In genomic region chr2:103324320-103324719, GRCm38 (mm10) we compare ENCODE assay signal across 24 mouse cellular contexts. TPM values are rescaled to one million over a fixed set of nuclear protein-coding genes. Genes with fewer than 3 reads are reported as not detected.
DNase-seq lines count a peak whose midpoint lies in the region; ATAC-seq and TF ChIP-seq lines count a peak whose summit lies in the region.
"Had no signal": no experiment of that assay in that cellular context is flagged by ENCODE, and none has a peak within 500 bp of the region (broad histone marks: within the 10 kb centered on the region; RNA-seq: fewer than 3 reads in every experiment).

No protein-coding gene starts in this region.

- TF ChIP-seq RAD21 in MEL (IDR thresholded peaks at IDR 0.05; ENCODE audit: low read depth, low read length): no peak

- H3K27ac ChIP-seq in kidney, embryonic 15.5 days: 0 out of 2 replicates have a peak overlapping the region, but pooled peaks have one; percentile 25
- no peak overlapping the region for H3K27ac ChIP-seq in MEL (ENCODE audit: control insufficient read depth, low read depth, low read length)
- H3K27ac ChIP-seq in liver, embryonic 15.5 days (replicated peaks): no peak overlapping the region
- H3K27ac ChIP-seq in stomach, embryonic 15.5 days: peak overlapping the region; percentile 86
- H3K27ac ChIP-seq in hindbrain, embryonic 11.5 days (ENCODE audit: low read depth, low read length): no peak overlapping the region
- H3K27ac ChIP-seq: embryonic facial prominence, embryonic 12.5 days; hindbrain, embryonic 13.5 days; kidney, postnatal 0 days; limb, embryonic 12.5 days; neural tube, embryonic 15.5 days had no signal

- H3K4me1 ChIP-seq in kidney, embryonic 15.5 days: peaks cover 15% of the 10 kb centered on the region
- peaks cover 25 to 35% of the 10 kb centered on the region in 2 experiments for H3K4me1 ChIP-seq in MEL (ENCODE audit: control insufficient read depth in 1 of 2, insufficient read depth in 2 of 2, low read length in 2 of 2)
- H3K4me1 ChIP-seq in liver, embryonic 15.5 days (replicated peaks): peaks cover 61% of the 10 kb centered on the region
- peaks cover 14% of the 10 kb centered on the region for H3K4me1 ChIP-seq in stomach, embryonic 15.5 days
- no peaks in the 10 kb centered on the region for H3K4me1 ChIP-seq in hindbrain, embryonic 11.5 days (replicated peaks; ENCODE audit: control insufficient read depth, insufficient read depth, low read length)
- H3K4me1 ChIP-seq: embryonic facial prominence, embryonic 12.5 days; hindbrain, embryonic 13.5 days; limb, embryonic 12.5 days; neural tube, embryonic 15.5 days had no signal

- no peak for DNase-seq in kidney, adult 8-10 months
- no peak for DNase-seq in MEL (ENCODE audit: low read depth, low spot score)
- DNase-seq in adrenal gland, adult (ENCODE audit: inconsistent age in 2 of 2, low spot score in 1 of 2): no peak
- DNase-seq in hindbrain, embryonic 11.5 days (ENCODE audit: low spot score): no peak
- DNase-seq: adrenal gland, adult 2 months; cerebellum, adult 9-10 months; right cerebral cortex, postnatal 14 days; thymus, postnatal 25 days had no signal

- H3K9me3 ChIP-seq in kidney, embryonic 15.5 days (replicated peaks): no peaks in the 10 kb centered on the region
- no peaks in the 10 kb centered on the region for H3K9me3 ChIP-seq in MEL (replicated peaks; ENCODE audit: insufficient read depth, low read length)
- no peaks in the 10 kb centered on the region for H3K9me3 ChIP-seq in liver, embryonic 15.5 days (replicated peaks)
- no peaks in the 10 kb centered on the region for H3K9me3 ChIP-seq in stomach, embryonic 15.5 days
- no peaks in the 10 kb centered on the region for H3K9me3 ChIP-seq in hindbrain, embryonic 11.5 days (ENCODE audit: control insufficient read depth, low read length)
- H3K9me3 ChIP-seq: embryonic facial prominence, embryonic 12.5 days; heart, embryonic 12.5 days; hindbrain, embryonic 13.5 days; limb, embryonic 12.5 days; neural tube, embryonic 15.5 days had no signal

- TF ChIP-seq CTCF in MEL (IDR thresholded peaks at IDR 0.05 in 2 of 3, conservative IDR thresholded peaks at IDR 0.05 in 1 of 3; ENCODE audit: control insufficient read depth in 1 of 3, insufficient read depth in 1 of 3, low read depth in 2 of 3, low read length in 3 of 3, poor library complexity in 1 of 3, severe bottlenecking in 1 of 3): no peak

- H3K9ac ChIP-seq in kidney, embryonic 15.5 days: no peak overlapping the region
- H3K9ac ChIP-seq in MEL (ENCODE audit: control insufficient read depth, low read depth, low read length, poor library complexity, severe bottlenecking): no peak overlapping the region
- H3K9ac ChIP-seq in liver, embryonic 15.5 days: no peak overlapping the region
- H3K9ac ChIP-seq in stomach, embryonic 15.5 days: no peak overlapping the region
- no peak overlapping the region for H3K9ac ChIP-seq in hindbrain, embryonic 11.5 days (ENCODE audit: low read depth, low read length)
- H3K9ac ChIP-seq: embryonic facial prominence, embryonic 12.5 days; heart, embryonic 12.5 days; hindbrain, embryonic 13.5 days; limb, embryonic 12.5 days; neural tube, embryonic 15.5 days had no signal

- no peaks in the 10 kb centered on the region for H3K36me3 ChIP-seq in kidney, embryonic 15.5 days
- H3K36me3 ChIP-seq in MEL (ENCODE audit: control insufficient read depth in 1 of 2, insufficient read depth in 2 of 2, low read length in 2 of 2): peaks cover 0 to 26% of the 10 kb centered on the region in 2 experiments; a peak in 2 of 4 replicates
- H3K36me3 ChIP-seq in liver, embryonic 15.5 days (replicated peaks): no peaks in the 10 kb centered on the region
- H3K36me3 ChIP-seq in stomach, embryonic 15.5 days: no peaks in the 10 kb centered on the region
- no peaks in the 10 kb centered on the region for H3K36me3 ChIP-seq in hindbrain, embryonic 11.5 days (ENCODE audit: control insufficient read depth, insufficient read depth, low read length)
- H3K36me3 ChIP-seq: embryonic facial prominence, embryonic 12.5 days; heart, embryonic 12.5 days; hindbrain, embryonic 13.5 days; limb, embryonic 12.5 days; neural tube, embryonic 15.5 days had no signal

- 70% methylated on average over 2 of the region's 2 CpGs for WGBS in kidney, embryonic 15.5 days
- 37% methylated on average over 2 of the region's 2 CpGs for WGBS in liver, embryonic 15.5 days (ENCODE audit: insufficient replicate concordance)
- WGBS in stomach, embryonic 15.5 days: 64% methylated on average over 2 of the region's 2 CpGs
- 68% methylated on average over 2 of the region's 2 CpGs for WGBS in hindbrain, embryonic 11.5 days

- peak; percentile 38 to 65; a peak in 3 of 4 replicates for TF ChIP-seq EP300 in MEL (IDR thresholded peaks at IDR 0.05; ENCODE audit: low read depth in 1 of 2, low read length in 2 of 2)

- no peak overlapping the region for H3K4me3 ChIP-seq in kidney, embryonic 15.5 days (replicated peaks)
- no peak overlapping the region for H3K4me3 ChIP-seq in MEL (ENCODE audit: control insufficient read depth in 1 of 2, insufficient read depth in 1 of 2, low read depth in 2 of 2, low read length in 2 of 2)
- no peak overlapping the region for H3K4me3 ChIP-seq in liver, embryonic 15.5 days (replicated peaks)
- no peak overlapping the region for H3K4me3 ChIP-seq in stomach, embryonic 15.5 days (replicated peaks)
- H3K4me3 ChIP-seq in hindbrain, embryonic 11.5 days (ENCODE audit: low read depth, low read length): no peak overlapping the region
- H3K4me3 ChIP-seq: embryonic facial prominence, embryonic 12.5 days; heart, embryonic 12.5 days; hindbrain, embryonic 13.5 days; limb, embryonic 12.5 days; neural tube, embryonic 15.5 days had no signal

- ATAC-seq in kidney, embryonic 15.5 days (replicated peaks; ENCODE audit: low FRiP score): 0 out of 2 replicates have a peak, but pooled peaks have one; percentile 18
- ATAC-seq in liver, embryonic 15.5 days (ENCODE audit: insufficient read depth): peak; percentile 40; the same call in 1 of the 2 replicates
- ATAC-seq in stomach, embryonic 15.5 days (ENCODE audit: insufficient read depth, low FRiP score, low read depth): no peak
- ATAC-seq in hindbrain, embryonic 11.5 days (ENCODE audit: low FRiP score): no peak
- ATAC-seq: forebrain, embryonic 16.5 days; inflammation-experienced regulatory T-cells, adult 6 months; midbrain, embryonic 16.5 days had no signal

- no peaks in the 10 kb centered on the region for H3K79me2 ChIP-seq in MEL (ENCODE audit: control insufficient read depth, insufficient read depth, low read length, poor library complexity)

- no peak overlapping the region for H3K4me2 ChIP-seq in kidney, embryonic 15.5 days
- H3K4me2 ChIP-seq in liver, embryonic 15.5 days: no peak overlapping the region
- H3K4me2 ChIP-seq in stomach, embryonic 15.5 days: no peak overlapping the region
- no peak overlapping the region for H3K4me2 ChIP-seq in hindbrain, embryonic 11.5 days (replicated peaks; ENCODE audit: low read depth, low read length)
- H3K4me2 ChIP-seq: embryonic facial prominence, embryonic 12.5 days; heart, embryonic 12.5 days; hindbrain, embryonic 13.5 days; limb, embryonic 12.5 days; neural tube, embryonic 15.5 days had no signal

- no peak for TF ChIP-seq POLR2A in MEL (IDR thresholded peaks at IDR 0.05; ENCODE audit: control insufficient read depth in 1 of 2, insufficient read depth in 1 of 2, low read depth in 1 of 2, low read length in 2 of 2, poor library complexity in 1 of 2)

- H3K27me3 ChIP-seq in kidney, embryonic 15.5 days: no peaks in the 10 kb centered on the region
- no peaks in the 10 kb centered on the region; a peak in 1 of 4 replicates for H3K27me3 ChIP-seq in MEL (ENCODE audit: control insufficient read depth in 1 of 2, insufficient read depth in 2 of 2, low read length in 2 of 2)
- H3K27me3 ChIP-seq in liver, embryonic 15.5 days: no peaks in the 10 kb centered on the region
- no peaks in the 10 kb centered on the region for H3K27me3 ChIP-seq in stomach, embryonic 15.5 days (replicated peaks)
- H3K27me3 ChIP-seq in hindbrain, embryonic 11.5 days (ENCODE audit: control insufficient read depth, insufficient read depth, low read length): no peaks in the 10 kb centered on the region
- H3K27me3 ChIP-seq: CH12.LX; hindbrain, embryonic 13.5 days; neural tube, embryonic 15.5 days had no signal

TF ChIP-seq in MEL, 35 proteins besides CTCF, POLR2A, EP300 and RAD21:
- TF ChIP-seq HCFC1 (IDR thresholded peaks at IDR 0.05; ENCODE audit: low read depth, low read length): no peak
- TF ChIP-seq ETS1 (IDR thresholded peaks at IDR 0.05; ENCODE audit: low read depth, low read length): peak; percentile 61; the same call in 1 of the 2 replicates
- peak; percentile 79 for TF ChIP-seq TCF12 (IDR thresholded peaks at IDR 0.05; ENCODE audit: low read depth, low read length)

RNA-seq across cellular contexts. Expression of gene Ehf, which starts 21.2 kb away (rescaled TPM):
- 22.2 and 27.5 TPM in 2 replicates for polyA plus RNA-seq in kidney, embryonic 15.5 days (2015; fragmentation: Nextera tagmentation; extraction: Ambion mirVana)
- total RNA-seq in MEL (2012; rRNA removed): not detected in 2 replicates
- not detected for polyA plus RNA-seq in MEL (2012; ENCODE audit: insufficient read depth in 1 of 2, insufficient read length in 2 of 2, low read depth in 1 of 2, low replicate concordance in 2 of 2, missing spikeins in 1 of 2)
- polyA plus RNA-seq in liver, embryonic 15.5 days (2015; fragmentation: Nextera tagmentation; extraction: Ambion mirVana): 0.20 and 0.25 TPM in 2 replicates
- polyA plus RNA-seq in stomach, embryonic 15.5 days (2015; fragmentation: Nextera tagmentation; extraction: Ambion mirVana): 28.6 and 32.2 TPM in 2 replicates
- polyA plus RNA-seq in hindbrain, embryonic 11.5 days (2014; fragmentation: Nextera tagmentation; extraction: Ambion mirVana): not detected in 2 replicates
- total RNA-seq: common myeloid progenitor, adult 5-6 weeks; layer of hippocampus, adult 18-20 months; layer of hippocampus, postnatal 25 days had no signal
- polyA plus RNA-seq: heart, embryonic 12.5 days; neural tube, embryonic 15.5 days had no signal

Comparison
In these comparisons a context has a peak if more than half of its experiments do, and no peak if none do; other contexts are left out.
1. ATAC-seq: peak in kidney, embryonic 15.5 days (single experiment) and liver, embryonic 15.5 days (single experiment); none in stomach, embryonic 15.5 days (single experiment) and hindbrain, embryonic 11.5 days (single experiment).
2. H3K27ac ChIP-seq: peak in kidney, embryonic 15.5 days (single experiment) and stomach, embryonic 15.5 days (single experiment); none in MEL (single experiment), liver, embryonic 15.5 days (single experiment) and hindbrain, embryonic 11.5 days (single experiment).
3. RNA of gene Ehf, which starts 21.2 kb away (polyA plus RNA-seq): 28.6 to 32.2 TPM in stomach, embryonic 15.5 days and 22.2 to 27.5 TPM in kidney, embryonic 15.5 days; not detected in hindbrain, embryonic 11.5 days, 0.20 to 0.25 TPM in liver, embryonic 15.5 days and not detected in MEL; every median in the first group is over 10 times any median in the second.